Mouse (Mus musculus) ES-Bruce4 (cell line): ENCODE data around the gene Fam169b.

ENCODE experiments used
- CTCF ChIP-seq: IDR thresholded peaks from one replicate; pipeline ENCODE4 v1.8.1; 2011; ENCODE audit warnings: low read depth, low read length
- EP300 ChIP-seq: IDR thresholded peaks from 2 replicates; pipeline ENCODE4 v1.6.1; 2011; ENCODE audit warnings: low read depth, low read length; ENCODE audit not compliant: insufficient read depth
- POLR2A ChIP-seq: IDR thresholded peaks from one replicate; pipeline ENCODE4 v1.8.1; 2011; ENCODE audit warnings: low read length; ENCODE audit not compliant: insufficient read depth

- TF ChIP-seq EP300 (no peak), CTCF (no peak), POLR2A (no peak)
These were observed 10.9 kb upstream of the Fam169b start for GRCm38 (mm10) chr7:68262612-68263200.
